Mouse (Mus musculus) heart, adult 10 weeks (tissue): Measurements from ENCODE around the gene Fos. TPM values are rescaled to one million over a fixed set of nuclear protein-coding genes. Genes with fewer than 3 reads are reported as not detected.

ENCODE experiments used
- polyA plus RNA-seq: library from polyadenylated mRNA; stranded (reverse); fragments of 350-450 nt; fragmentation: Illumina TruSeq; extraction: RNeasy Lipid Tissue Mini Kit (QIAGEN cat#74804); gene quantifications from one replicate; pipeline ENCODE4 v1.2.3, GENCODE M21; 2014; ENCODE audit warnings: low read depth, low replicate concordance

Fos gene
- 31.4 TPM for polyA plus RNA-seq

GRCm38 (mm10) chr12:85473481-85474297 is at the start of gene Fos:
TSS of gene Fos (plus strand) at chr12:85473890.

Other genes starting within 250 kb of the Fos start
- 9.8 TPM for gene Mlh3, start 203.3 kb upstream of the Fos start, polyA plus RNA-seq
- 37.1 TPM for gene Acyp1, start 185.5 kb upstream of the Fos start, polyA plus RNA-seq
- gene Zc2hc1c, start 185.3 kb upstream of the Fos start, polyA plus RNA-seq = 1.8 TPM
- 88.3 TPM for gene Nek9, start 134.5 kb upstream of the Fos start, polyA plus RNA-seq
- 181 TPM for gene Tmed10, start 99.0 kb upstream of the Fos start, polyA plus RNA-seq
- 10.2 TPM for gene Jdp2, start 125.1 kb downstream of the Fos start, polyA plus RNA-seq
- 1.4 TPM for gene Batf, start 212.8 kb downstream of the Fos start, polyA plus RNA-seq